Mouse (Mus musculus): ENCODE data around the gene St6galnac3. TPM values are rescaled to one million over a fixed set of nuclear protein-coding genes. Genes with fewer than 3 reads are reported as not detected.

Gene St6galnac3
- total RNA-seq, 4 experiments from 2014 or later = 23.7 to 38.8 (median 30.1) TPM

DNA sequence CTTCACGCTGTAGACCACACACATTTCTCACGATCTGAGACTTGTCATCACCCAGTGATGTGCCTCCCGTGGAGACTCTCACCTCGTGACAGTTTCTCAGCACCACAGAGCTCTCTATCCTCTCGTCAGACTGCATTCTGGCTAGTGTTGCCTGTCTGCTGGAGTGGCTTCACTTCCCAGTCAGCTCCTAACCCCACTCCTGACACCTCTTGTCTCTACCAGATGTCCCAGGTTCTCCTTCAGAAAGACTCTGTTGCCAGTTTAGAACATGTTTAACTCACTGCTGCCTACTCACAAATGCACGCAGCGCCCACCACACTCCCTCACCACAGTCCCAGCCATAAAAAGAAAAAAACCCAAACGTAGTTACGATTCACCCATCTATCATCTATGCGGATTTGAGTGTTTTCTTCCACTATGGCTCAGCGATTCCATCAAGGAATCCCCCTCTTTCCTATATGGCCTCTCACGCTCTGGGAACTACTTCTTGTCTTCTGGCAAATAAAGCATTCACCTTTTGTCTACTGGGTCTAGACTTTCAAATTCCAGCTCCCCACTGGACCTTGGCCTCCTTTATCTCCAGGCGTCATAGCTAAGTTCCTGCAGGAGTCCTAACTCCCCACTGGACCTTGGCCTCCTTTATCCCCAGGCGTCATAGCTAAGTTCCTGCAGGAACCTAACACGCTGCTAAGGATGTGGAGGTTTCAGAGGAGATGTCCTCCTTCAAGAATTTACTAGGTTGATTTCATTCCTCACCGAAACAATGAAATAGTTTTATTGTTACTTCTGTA lies 371.5 kb downstream of the St6galnac3 start:
- no peak for DNase-seq (ENCODE audit: low spot score in 2 of 2)

DNA sequence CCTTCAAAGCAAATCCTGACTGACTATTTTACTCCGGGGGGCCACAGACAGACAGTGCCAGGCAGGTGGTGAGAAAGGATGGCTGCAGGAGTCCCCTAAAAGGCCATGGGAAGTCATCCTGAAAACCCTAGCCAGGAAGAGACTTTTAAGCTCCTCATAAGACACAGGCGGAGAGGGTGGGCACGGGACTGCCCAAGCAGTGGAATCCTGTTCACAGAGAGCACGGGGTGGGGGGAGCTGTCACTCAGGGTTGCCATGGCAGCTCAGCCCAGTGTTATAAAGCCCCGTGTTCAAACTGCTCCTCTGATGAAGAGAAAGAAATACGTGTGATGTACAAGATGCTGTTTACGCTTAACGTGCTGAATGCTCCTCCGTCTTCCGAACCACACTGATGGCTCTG lies 375.0 kb downstream of the St6galnac3 start:
- no peak for DNase-seq (ENCODE audit: low spot score in 2 of 2)

DNA sequence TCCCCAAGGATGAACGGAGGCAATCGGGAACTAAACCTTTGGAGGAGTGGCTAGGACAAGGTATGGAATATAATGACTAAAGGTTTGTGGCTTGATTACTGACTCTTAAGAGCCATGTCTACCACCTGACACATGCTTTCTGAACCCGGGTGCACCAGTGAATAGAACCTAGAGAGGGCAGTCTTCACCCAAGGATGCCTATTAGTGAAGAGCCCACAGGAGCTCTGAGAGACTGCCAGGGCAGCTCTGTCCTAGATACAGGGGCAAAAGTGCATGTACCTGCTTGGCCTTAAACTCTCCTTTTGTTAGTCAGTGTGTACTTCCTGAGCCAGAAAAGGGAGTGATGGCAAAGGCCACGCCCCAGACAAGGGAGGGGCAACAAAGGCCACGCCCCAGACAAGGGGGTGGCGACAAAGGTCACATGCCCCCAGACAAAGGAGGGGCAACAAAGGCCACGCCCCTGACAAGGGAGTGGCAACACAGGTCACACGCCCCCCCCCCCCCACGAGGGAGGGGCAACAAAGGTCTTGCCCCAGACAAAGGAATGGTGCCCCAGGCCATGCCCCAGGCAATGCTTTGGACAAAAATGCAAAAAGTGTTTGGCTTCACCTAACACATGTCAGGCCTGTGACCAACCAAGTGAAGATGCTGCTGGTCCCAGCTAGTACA lies 376.0 kb downstream of the St6galnac3 start:
- no peak for DNase-seq (ENCODE audit: low spot score in 2 of 2)

DNA sequence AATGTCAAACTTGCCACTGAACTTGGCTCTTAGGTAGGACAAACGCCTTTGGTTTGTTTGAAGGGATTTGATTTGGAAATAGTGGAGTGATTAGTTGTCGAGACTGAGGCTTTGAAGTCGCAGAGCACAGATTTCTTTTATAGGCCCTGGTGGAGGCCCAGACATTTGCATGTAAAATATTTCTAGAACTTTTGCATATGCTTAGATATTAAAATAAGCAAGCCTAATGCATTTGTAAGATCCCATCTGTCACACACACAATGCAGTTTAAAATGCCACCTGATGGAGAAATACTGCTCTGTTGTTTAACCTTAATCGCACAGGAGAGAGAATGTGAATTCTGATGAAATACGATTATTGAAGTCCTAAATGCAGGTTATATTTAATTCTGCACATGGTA lies 380.0 kb downstream of the St6galnac3 start:
- no peak for DNase-seq (ENCODE audit: low spot score in 2 of 2)

DNA sequence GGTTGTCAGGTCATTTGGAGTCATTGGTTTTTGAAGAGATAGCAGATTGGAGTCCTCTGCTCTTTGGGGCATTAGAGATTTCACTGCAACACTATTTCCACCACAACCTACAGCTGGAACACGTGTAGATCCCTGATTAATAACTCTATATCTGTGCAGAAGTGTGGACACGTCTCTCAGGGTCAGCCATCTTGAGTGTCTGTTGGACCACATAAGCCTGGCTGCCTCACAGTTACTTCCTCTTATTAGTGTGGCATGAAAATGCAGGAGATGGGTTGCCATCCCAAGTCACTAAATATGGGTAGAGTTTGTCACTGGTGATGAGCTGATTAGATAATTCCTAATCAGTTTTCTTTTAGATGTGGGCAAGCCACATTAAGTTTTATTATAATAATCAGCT lies 385.0 kb downstream of the St6galnac3 start:
- DNase-seq (ENCODE audit: low spot score in 2 of 2) = no peak

DNA sequence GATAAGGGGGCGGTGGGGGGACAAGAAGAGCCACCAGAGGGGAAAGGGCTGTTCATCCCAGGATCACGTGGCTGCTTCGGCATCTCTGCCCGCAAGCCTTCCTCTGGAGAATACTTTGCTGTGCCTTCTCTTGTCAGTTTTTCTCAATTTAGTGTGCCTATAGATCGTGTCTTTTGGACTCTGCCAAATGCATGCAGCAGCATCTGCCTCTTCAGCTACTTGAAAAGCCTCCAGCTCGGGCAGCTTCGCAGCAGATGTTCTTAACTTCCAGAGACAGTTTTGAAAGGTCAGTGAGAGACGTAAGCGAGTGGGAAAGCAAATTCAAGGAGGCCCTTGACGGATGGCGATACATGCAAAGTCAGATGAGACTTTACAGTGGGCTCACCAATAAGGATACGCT lies 385.9 kb downstream of the St6galnac3 start:
- peak; percentile 48 to 51 for DNase-seq (ENCODE audit: low spot score in 2 of 2)

DNA sequence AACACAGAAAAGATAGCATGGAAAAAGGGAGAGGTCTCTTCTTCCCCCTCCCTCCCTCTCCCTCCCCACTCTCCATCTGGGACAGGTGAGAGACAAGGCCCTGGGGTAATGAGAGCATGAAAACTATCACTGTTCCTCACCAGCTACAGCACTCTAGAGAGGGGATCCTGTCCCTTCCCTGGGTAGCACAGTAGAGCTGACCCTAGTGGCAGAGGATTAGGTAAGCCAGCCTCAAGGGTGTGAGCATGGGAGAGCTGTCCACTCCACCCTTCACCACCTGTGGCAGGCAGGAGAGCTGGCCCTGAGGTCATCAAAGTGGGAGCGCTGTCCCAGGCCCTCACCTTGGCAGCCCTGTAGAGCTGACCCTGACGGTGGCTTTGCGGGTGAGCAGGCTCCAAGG lies 387.2 kb downstream of the St6galnac3 start:
- no peak for DNase-seq (ENCODE audit: low spot score in 2 of 2)

DNA sequence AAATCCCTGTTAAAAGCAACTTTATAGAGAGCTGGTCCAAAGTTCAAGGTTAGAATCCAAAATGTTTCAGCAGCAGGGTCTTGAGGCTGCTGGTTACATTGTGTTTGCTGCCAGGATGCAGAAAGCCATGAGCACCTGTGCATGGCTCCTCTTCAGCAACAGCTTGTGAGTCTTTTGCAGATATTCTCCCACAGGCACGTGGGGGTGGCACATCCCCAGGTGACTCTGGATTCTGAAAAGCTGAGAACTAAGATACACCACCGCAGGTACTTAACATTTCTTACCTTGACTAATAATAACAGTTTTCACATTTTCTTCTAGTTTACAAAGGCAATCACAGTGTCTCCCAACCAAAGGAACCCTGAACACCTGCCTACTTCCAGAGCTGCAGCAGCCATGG lies 387.8 kb downstream of the St6galnac3 start:
- no peak for DNase-seq (ENCODE audit: low spot score in 2 of 2)

DNA sequence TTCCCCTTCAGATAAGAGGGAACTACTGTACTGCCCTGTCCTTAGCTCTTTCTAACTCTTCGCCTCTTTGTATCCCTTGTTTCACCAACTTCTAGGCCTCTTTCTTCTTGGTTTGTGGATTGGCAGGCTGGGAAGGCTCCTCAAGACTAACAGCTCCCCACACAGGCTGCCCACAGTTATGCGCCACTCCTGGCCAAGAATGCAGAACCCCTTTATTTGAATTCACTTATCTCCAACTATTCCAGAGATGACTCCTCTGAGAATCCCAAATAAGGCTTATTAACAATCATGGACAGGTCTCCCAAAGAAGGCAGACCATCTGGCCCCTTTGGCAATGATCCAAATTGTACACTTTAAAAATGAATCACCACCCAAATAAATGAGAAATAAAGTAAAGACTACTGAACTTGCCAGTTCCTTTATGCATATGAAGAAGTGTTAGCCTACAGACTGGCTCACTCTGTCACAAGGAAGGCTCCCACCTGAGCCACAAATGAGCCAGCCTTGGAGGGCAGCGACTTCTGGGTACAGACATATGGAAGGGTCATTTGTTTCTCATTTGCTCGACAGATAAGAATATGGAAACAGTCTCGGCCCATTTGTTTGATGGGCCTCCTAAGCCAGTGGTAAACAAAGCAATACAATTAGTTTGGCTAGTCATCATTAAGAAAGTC lies 390.7 kb downstream of the St6galnac3 start:
- DNase-seq (ENCODE audit: low spot score in 2 of 2) = no peak

DNA sequence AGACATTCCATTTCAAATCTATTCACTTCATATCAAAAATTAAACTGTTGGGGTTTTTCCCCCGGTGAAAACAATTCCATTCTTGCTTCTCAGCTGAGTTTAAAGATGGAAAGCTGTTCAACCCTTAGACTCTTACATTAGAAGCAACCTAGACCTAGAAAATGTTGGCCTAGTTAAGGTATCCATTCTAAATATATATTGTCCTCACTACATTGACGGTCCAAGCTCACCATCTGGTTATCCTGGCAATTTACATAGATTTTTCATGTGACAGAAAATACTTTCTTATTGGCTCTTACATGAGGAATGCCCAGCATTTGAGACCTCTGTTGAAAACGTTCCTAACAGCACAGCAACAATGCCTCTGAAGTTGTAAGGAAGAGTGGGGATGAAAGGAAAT lies 400.7 kb downstream of the St6galnac3 start:
- no peak for DNase-seq (ENCODE audit: low spot score in 2 of 2)

DNA sequence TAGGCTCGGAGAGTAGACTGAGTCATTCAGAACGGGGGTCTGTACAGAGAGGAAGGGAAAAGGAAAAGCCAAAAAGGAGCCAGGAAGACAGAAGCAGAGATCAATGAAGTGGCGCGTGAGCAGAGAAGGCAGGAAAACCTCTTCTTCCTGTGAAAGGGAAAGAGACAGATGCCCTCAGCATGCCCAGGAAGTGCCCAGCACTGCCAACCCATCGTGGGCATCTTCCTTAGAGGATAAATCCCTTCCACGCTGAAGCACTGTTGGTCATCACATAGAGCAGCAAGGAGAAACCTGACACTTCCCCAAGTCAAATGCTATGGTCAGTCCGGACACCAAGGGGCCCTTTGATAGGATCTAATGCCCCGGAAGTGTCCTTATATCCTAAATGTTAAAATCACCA lies 401.5 kb downstream of the St6galnac3 start:
- no peak for DNase-seq (ENCODE audit: low spot score in 2 of 2)

DNA sequence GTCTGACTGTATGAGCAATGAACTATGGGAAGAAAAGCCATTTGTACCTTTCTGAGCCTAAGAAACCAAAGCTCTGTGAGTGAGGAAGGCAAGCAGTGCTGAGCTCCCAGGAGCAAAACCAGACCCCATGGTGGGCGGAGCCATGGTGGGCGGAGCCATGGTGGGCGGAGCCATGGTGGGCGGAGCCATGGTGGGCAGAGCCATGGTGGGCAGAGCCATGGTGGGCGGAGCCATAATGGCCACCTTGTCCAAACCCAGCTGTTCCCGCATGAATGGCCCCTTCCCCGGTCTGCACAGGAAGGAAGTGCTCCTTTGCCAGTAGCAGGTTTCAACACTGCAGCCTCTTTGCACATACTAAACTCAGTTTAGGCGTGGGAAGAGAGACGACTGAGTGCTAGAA lies 411.4 kb downstream of the St6galnac3 start:
- DNase-seq (ENCODE audit: low spot score in 2 of 2) = no peak

DNA sequence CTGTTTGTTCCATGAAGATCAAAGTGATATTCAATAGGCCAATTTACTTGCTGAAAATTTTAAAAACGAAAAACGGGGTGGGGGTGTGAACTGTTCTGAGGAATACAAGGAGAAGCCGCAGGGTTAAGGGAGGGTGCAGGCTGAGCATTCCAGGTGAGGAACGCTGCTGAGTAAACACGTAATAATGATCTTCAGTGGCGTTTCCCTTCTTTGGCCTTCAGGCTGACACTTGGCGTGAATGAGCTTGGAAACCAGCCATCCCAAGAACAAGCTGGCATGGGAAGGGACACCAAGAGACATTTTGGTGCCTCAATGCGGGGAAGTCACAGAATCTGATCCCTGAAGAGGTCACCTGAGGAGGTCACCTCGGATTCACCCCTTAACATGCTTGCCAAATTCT lies 411.8 kb downstream of the St6galnac3 start:
- DNase-seq (ENCODE audit: low spot score in 2 of 2) = no peak

DNA sequence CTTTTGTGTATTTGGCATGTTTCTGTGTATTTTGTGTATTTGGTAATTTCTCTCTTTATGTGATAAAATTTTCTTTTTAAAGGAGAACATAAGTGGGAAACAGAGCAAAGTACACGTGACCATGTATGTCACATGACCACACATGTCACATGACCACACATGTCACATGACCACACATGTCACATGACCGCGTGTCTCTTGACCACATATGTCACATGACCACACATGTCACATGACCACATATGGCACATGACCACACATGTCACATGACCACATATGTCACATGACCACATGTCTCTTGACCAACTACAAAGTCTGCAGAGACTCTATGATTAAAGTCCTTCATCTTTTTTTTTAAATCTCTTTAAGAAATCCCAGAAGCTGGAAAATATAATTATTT lies 413.0 kb downstream of the St6galnac3 start:
- no peak for DNase-seq (ENCODE audit: low spot score in 2 of 2)

DNA sequence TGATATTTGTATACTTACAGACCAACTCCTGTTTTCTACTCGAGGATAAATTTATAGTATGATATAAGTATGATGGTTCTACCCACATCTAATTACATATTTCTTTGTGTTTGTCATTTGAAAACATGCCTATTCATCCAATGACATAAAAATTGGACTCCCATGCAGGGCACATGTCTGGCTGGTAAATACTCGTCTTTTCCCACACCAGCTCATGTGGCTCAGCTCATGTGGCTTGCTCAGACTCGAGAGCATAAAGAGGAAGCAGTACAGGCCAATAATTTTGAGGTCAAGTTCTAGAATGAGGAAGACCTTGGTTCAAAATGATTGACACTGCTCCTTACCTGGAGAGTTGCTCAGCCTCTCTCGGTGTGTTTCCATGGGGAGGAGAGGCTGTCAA lies 416.6 kb downstream of the St6galnac3 start:
- DNase-seq (ENCODE audit: low spot score in 2 of 2) = no peak

DNA sequence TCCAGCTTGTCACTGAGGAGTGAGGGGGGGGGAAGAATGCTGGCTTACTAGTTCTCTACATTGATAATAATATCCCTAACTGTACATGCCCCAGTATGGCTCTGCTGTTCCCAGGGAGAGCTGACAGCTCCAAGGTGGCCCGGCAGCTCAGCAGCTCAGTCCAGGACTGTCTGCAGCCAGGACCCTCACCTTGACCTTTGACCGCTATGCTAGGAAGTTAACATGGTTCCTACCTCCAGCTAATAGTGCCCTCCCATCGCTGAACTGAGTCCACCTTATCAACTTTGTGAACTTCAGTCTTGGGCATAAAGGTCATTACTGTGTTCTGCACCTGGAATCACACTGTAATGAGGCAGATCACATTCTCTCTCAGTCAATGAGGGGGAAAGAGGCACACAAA lies 419.8 kb downstream of the St6galnac3 start:
- no peak for DNase-seq (ENCODE audit: low spot score in 2 of 2)

DNA sequence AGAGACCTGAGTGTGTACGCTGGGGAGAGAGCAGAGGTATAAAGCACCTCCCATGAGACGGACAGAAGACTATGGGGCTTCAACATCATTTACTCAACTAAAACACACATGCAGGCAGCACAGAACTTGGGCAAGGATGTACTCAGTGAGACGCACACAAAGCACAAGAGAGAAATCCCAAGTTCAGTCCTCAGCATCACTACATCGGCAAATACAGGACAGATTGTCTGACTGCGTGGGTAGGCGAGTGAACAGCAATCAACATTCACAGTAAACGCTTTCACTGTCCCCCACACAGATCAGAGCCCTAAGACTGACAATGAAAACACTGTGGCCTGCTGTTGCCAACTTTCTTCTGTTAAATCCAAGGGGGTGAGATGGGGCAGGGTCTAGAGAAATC lies 422.6 kb downstream of the St6galnac3 start:
- DNase-seq (ENCODE audit: low spot score in 2 of 2) = peak; percentile 57 to 70

DNA sequence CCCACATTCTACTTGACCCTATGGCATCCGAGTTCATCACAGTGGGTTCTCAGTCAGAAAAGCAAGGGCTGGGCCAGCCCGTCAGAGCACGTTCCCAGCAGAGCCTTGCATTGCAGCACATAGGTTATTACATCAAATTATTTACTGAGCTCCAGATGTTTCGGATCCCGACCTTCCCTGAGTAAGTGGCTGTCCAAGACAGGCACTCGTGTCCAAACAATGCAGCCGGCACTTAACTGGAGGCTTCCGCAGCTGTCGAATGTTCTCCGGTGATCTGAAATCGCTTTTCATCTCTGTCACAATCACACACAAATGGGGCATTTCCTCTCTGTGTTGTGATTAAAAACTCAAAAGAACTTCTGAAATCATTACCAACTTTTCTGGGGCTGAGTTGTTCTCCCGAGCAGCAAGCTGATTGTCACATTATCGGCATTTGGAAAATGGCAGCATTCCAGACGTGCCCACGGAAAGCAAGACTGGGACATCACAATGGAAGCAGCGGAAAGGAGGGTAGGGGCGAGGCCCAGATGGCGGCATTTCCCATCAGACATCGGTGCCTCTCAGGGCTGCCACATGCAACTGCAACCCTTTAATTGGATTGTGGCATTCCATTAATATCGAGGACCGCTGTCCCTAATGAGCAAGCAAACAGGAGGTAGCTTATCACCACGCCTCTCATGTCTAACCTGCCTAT lies 428.5 kb downstream of the St6galnac3 start:
- peak; percentile 85 to 87 for DNase-seq (ENCODE audit: low spot score in 2 of 2)

DNA sequence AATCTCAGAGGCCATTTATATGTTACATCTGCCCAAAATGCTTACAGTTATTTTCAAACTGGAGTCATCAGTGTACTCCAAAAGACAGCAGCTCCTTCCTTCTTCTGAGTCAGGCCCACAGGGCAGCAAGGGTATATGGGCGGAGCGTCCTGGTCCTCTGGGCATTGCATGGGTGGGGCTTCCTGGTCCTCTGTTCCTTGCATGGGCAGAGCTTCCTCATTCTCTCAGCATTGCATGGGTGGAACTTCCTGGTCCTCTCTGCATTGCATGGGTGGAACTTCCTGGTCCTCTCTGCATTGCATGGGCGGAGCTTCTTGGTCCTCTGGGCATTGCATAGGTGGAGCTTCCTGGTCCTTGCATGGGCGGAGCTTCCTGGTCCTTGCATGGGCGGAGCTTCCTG lies 432.1 kb downstream of the St6galnac3 start:
- DNase-seq (ENCODE audit: low spot score in 2 of 2) = no peak

DNA sequence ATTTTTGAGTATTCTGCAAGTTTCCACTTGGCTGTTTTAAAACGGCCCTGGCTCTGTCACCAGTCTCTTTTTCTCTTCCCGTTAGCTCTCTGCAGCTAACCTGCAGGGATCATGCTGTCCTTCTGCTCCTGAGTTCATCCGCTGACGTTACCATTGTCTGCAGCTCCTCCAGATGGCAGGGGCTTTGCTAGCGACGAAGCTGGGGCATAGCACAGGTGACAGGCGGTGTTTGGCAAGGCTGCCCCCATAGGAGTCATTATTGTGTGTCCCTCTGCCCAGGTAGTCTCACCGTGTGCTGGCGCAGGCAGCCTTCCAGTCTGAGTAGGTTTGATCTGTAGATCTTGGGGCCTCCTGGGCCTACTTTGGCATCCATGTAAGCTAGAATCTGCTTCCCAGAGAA lies 432.6 kb downstream of the St6galnac3 start:
- DNase-seq (ENCODE audit: low spot score in 2 of 2) = no peak

DNA sequence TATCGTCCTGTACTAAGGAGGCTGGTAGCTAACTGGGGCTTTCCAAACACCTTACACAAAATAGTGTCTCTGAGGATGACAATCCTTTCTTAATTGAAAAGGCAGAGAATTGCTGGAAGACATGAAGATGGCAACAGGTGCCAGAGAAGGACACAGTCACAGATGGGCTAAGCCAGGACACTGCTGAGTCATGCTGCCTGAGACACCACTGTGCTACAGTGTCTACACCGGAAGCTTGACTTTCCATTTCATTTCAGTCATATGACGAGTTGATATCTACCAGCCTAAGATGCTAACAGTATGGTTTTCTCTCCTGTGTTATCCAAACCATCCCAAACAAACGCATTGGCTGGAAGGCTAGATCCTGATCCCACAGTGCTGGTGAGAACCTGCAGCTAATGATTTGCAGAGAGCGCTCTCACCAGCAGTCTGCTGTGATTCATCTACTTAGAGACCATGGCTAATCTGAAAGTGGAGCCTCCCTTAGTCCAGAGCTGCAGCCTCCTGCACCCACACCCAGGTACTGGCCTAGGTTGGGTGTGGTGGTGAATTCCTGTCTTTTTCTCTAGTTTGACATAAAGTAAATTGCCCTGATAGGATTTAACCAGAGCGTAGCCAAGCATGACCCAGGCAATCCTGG lies 433.4 kb downstream of the St6galnac3 start:
- no peak for DNase-seq (ENCODE audit: low spot score in 2 of 2)

All from layer of hippocampus, adult 8-10 months (tissue).